Mouse (Mus musculus) left cerebral cortex, adult 9 months (tissue): ENCODE measurements around the gene Itpr2.
A peak's percentile ranks its signal among the peaks of the same experiment; 100 is the strongest.
"Not testable (repeated sequence)": the region's sequence is repeated elsewhere in the genome, so short reads cannot be mapped to it uniquely, and the experiment has no call there.

Experiments
- DNase-seq, 2 experiments: peaks; one replicate each; pipeline ENCODE4 v3.0.0; 2022; ENCODE audit warnings: low spot score in 2 of 2

The Itpr2 gene

GRCm38 (mm10) chr6:146469936-146470335 lies 32.1 kb downstream of the Itpr2 start:
- no peak for DNase-seq

DNA sequence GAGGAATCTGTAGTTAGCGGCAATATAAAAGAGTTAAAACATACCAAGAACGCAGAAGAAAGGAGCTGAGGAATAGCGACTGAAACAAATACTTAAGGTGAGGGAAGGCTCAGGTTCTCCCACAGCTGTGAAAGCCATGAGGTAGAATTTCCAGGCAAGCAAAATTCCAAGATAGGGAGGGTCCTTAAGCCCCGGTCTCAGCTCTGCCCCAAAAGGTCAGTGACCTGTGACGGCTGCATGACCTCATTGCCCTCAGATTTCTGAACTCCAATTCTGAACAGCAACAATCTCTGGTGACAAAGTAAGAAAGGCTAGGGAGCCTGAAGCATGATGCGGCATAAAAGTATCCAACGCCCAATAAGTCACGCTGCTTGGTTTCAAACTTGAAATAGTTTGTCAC lies 33.7 kb downstream of the Itpr2 start:
- DNase-seq = no peak

DNA sequence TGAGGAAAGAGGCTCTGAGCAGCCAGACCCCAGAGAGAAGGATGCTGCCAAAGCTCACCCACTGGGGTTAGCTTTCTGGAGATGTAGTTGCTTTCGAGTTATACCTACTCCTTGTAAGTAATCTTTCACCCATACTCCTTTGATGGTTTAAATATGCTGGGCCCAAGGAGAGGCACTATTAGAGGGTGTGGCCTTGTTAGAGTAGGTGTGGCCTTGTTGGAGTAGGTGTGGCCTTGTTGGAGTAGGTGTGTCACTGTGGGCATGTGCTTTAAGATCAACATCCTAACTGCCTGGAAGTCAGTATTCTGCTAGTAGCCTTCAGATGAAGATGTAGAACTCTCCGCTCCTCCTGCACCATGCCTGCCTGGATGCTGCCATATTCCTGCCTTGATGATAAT lies 37.4 kb downstream of the Itpr2 start:
- not testable (repeated sequence) for DNase-seq

- no peak for DNase-seq
Measured at GRCm38 (mm10) chr6:146464014-146464644, 37.9 kb downstream of the Itpr2 start.

DNA sequence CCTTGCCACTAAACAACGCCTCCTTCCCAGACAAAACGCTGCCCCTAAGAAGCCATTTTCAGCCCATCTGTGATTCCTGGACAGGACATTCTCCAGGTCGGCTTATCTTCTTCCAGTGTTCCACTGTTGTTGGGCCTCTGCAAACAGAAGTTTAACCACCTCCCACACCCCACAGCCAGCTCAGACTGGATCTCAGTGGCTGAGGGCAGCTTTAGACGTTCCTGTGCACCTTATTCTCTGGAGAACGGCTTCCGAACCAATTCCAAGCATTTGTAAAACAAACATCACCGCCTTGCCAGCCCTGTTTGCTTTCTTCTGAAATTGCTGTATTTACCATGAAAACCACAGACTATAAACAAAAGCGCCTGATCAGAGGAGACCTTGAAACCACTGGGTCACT lies 41.1 kb downstream of the Itpr2 start:
- DNase-seq = no peak

DNA sequence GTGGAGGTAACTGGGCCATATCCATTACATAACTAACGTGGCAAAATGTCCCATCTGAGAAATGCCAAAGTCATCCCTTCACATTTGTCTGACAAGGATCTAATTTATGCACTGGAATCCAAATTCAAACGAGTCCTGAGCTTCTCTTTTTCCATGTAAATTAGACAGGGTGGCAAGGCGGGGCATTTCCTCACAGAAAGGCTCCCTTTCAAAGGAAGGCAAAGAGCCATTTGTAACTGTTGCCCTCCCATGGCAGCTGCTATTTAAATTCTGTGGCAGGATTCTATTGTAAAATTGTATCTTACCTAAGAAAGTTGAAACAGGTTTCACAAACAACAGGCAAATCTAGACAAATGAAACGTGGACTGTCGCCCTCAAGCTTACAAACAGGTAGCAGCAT lies 43.6 kb downstream of the Itpr2 start:
- no peak for DNase-seq

GRCm38 (mm10) chr6:146456741-146457140 lies 45.3 kb downstream of the Itpr2 start:
- DNase-seq = no peak

DNA sequence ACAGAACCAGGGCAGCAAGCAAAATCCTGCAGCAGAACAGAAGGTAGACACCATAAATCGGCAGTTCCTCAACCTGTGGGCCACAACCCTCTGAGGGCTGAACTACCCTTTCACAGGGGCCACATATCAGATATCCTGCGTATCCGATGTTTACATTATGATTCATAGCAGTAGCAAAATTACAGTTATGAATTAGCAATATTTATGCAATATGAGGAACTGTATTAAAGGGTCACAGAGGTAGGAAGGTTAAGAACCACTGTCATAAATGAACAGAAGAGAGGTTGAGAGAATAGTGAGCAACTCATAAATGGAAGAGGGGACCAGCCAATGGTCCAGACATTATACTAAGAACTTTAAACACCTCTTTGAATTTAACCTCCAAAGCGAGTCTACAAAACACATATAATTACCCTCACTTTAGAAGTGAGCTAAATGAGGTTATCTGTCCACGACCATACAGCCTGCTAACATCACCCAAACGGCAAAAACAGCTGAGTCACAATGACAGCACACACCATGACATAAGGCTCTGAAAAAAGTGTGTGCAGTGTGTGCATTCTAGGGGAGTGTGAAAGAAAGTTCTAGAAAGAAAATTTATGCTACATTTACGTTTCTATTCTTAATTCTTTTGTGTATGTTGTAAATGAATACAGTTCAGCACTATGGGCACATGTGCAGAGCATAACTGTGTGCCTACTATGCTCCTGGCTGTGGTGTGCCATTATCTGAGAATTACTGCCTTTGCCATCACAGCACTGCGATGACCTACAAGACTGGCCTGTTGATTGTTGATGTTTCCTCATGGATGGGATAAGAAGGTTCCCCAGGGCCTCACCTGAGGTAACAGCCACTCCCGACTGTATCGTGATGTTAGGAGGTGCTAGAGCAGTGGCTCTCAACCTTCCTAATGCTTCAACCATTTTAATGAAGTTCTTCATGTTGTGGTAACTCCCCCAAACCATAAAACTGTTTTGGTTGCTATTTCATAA lies 47.2 kb downstream of the Itpr2 start:
- no peak for DNase-seq

DNA sequence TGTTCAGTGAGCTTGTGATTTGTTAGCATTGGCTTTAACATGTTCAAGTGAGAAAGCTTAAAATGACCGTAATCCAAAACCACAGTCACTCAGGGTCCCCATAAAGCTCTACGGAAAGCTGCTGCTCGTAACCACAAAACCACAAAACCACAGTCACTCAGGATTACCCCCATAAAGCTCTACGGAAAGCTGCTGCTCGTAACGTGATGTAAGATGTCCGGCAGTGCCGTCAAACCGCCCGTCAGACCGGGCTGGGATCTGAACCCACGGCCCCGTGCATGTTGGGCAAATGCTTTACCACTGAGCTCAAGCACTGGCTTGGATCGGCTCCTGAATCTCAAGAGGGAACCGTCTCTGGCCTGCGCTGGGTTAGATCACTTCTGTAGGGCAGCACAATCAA lies 49.5 kb downstream of the Itpr2 start:
- no peak for DNase-seq

DNA sequence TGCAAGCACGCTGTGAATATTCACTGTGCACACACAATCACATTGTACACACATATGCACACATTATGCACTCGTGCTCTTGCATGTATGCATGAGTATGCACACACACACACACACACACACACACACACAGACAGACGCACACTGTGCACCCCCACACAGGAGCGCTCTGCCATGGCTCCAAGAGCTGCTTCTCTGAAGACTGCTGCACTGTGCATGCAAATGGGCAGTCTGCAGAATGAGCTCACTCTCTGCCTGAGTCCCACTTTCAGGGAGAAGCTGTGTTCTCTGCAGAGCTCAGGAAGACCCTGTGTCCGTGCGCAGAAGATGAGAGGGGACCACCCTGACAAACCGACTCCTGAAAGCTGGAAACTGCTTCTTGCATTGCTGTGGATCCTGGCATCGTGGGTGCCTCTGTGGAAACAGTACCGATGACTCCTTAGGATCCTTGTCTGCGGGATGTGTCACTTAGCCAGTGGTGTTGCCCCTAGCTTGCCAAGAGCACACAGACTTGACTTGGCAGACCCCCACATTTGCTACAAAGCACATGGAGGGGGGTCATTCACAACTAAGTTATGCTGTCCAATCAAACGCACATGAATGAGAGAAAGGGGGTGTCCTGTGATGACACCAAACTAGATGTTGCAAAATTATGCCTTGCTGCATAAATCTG lies 55.9 kb downstream of the Itpr2 start:
- no peak for DNase-seq

DNA sequence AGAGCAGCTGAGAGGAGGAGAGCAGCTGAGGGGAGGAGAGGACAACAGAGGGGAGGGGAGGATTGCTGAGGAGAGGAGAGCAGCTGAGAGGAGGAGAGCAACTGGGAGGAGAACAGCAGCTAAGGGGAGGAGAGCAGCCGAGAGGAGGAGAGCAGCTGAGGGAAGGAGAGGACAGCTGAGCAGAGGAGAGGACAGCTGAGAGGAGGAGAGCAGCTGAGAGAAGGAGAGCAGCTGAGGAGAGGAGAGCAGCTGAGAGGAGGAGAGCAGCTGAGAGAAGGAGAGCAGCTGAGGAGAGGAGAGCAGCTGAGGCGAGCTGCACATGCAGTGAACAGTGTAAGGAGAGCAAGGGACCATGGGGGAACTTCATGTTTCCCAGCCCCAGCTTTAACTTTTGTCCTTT lies 62.2 kb downstream of the Itpr2 start:
- DNase-seq = no peak

- DNase-seq = peak in 1 of 2 experiments; percentile 15
Measured at GRCm38 (mm10) chr6:146439071-146439818, 62.8 kb downstream of the Itpr2 start.

GRCm38 (mm10) chr6:146438057-146438456 lies 64.0 kb downstream of the Itpr2 start:
- no peak for DNase-seq

DNA sequence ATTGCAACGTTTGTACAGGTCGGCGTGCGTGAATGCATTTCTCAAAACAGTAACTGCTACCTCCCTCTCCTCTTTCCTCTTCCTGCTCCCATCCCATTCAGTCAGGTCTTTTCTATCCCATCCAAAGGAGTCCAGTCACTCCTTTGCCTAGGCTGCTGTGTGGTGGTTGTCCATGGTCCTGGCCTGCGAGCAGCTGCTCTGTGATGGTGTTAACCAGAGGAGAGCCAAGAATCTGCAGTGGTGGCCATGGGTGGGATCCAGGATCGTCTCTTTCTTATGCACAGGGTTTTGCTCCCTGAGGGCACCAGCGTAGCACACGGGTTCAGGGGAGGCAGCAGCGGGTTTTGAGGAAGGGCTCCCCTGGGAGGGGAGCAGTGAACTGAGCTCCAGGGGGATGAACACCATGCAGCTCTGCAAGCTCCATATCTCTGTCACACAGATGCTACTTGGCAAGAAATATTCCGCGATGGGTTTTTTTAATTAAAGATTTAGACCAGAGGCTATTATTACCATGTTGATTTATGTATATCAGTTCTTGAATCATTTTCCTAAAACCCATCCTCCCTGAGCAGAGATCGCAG lies 65.0 kb downstream of the Itpr2 start:
- DNase-seq = no peak

- no peak for DNase-seq
Measured at GRCm38 (mm10) chr6:146434217-146434616, 67.8 kb downstream of the Itpr2 start.

DNA sequence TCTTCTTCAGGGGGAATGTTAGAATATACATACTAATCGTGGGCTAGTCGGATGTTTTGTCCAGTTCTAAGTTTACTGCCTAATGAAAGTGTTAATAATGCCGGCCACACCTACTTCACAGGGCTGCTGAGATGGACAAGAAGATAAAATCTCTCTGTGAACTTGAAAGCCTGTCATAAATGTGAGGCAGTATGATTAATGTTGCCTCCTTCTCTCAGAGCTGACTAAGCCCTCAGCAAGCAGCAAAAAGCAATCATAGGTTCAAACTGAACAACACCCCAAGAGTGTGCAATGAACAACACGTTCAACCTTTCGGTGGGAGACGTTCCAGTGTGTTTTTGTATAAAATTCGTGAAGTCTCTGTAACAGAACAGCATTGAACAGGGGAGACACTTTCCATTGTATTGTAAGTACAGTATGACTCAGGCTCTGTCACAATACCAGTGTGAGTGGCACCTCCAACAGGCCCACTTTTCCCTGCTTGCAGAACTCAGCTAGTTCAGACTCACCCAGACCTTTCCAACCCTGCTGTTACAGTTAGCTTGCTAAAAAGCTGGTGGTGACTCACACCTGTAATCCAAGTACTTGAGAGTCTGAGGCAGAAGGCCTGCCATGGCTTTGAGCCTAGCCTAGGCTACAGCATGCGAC lies 69.7 kb downstream of the Itpr2 start:
- DNase-seq = no peak

GRCm38 (mm10) chr6:146431777-146432176 lies 70.2 kb downstream of the Itpr2 start:
- DNase-seq = no peak

DNA sequence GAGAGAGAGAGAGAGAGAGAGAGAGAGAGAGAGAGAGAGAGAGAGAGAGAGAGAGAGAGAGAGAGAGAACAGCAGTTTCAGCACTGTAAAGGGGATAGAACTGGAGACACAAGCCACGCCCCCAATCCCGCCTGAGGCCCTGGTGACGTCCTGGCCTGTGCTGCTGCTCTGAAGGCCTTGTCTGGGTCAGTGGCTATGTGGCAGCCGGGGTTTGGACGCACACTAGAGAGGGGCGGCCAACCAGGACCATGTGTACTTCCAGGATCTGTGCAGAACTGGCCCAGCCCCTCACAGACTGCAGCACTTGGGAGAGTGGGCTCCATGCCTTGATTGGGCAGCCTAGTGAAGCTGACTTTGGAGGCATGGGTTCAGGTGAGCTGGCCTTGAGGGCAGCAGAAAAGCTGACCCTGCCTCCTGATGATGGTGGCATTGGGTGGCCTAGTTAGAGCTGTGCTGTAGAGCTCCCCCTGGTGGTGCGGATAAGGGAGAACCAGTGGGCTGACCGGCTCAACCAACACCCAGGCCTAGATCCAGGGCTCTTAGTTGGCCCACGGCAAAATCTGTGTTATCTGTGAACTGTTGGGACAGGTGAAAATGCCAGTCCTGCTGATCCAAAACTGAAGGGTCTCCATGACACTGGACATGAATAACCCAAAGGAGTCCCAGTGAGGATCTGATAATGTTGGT lies 72.2 kb downstream of the Itpr2 start:
- DNase-seq = no peak

- DNase-seq = no peak
Measured at GRCm38 (mm10) chr6:146424778-146425177, 77.2 kb downstream of the Itpr2 start.

GRCm38 (mm10) chr6:146424326-146424725 lies 77.7 kb downstream of the Itpr2 start:
- DNase-seq = no peak
